ENCODE assay signal across 8 mouse cellular contexts in genomic region chr9:82976936-82977335, GRCm38 (mm10). TPM values are rescaled to one million over a fixed set of nuclear protein-coding genes. Genes with fewer than 3 reads are reported as not detected.
A peak's percentile ranks its signal among the peaks of the same experiment; 100 is the strongest.
DNase-seq lines count a peak whose midpoint lies in the region; ATAC-seq and TF ChIP-seq lines count a peak whose summit lies in the region.

No protein-coding gene starts in this region.

- H3K4me3 ChIP-seq in lung, embryonic 15.5 days = peak overlapping the region; percentile 94; the same call in 1 of the 2 replicates
- peak overlapping the region; percentile 26 for H3K4me3 ChIP-seq in bone marrow macrophage, adult 2 months (ENCODE audit: insufficient read depth, low read length)
- peak overlapping the region; percentile 84 for H3K4me3 ChIP-seq in forebrain, embryonic 12.5 days (replicated peaks)
- peak overlapping the region; percentile 96 for H3K4me3 ChIP-seq in hindbrain, postnatal 0 days (ENCODE audit: low read length)
- H3K4me3 ChIP-seq in liver, embryonic 16.5 days (ENCODE audit: low read depth, low read length) = no peak overlapping the region

- peaks cover 12% of the 10 kb centered on the region for H3K4me1 ChIP-seq in lung, embryonic 15.5 days
- peaks cover 15% of the 10 kb centered on the region for H3K4me1 ChIP-seq in bone marrow macrophage, adult 2 months (ENCODE audit: control insufficient read depth, insufficient read depth, low read length)
- peaks cover 12% of the 10 kb centered on the region for H3K4me1 ChIP-seq in forebrain, embryonic 12.5 days
- no peaks in the 10 kb centered on the region for H3K4me1 ChIP-seq in hindbrain, postnatal 0 days (ENCODE audit: insufficient read depth, low read length)
- H3K4me1 ChIP-seq in liver, embryonic 16.5 days (ENCODE audit: control insufficient read depth, low read depth, low read length) = peaks cover 8% of the 10 kb centered on the region

- WGBS in lung, embryonic 15.5 days = 25% methylated on average over 5 of the region's 5 CpGs
- WGBS in forebrain, embryonic 12.5 days = 6% methylated on average over 5 of the region's 5 CpGs
- WGBS in hindbrain, postnatal 0 days = 12% methylated on average over 5 of the region's 5 CpGs
- 39% methylated on average over 5 of the region's 5 CpGs for WGBS in liver, embryonic 16.5 days (ENCODE audit: insufficient replicate concordance)

- H3K4me2 ChIP-seq in lung, embryonic 15.5 days = peak overlapping the region; percentile 59
- H3K4me2 ChIP-seq in forebrain, embryonic 12.5 days = peak overlapping the region; percentile 60
- peak overlapping the region; percentile 70 for H3K4me2 ChIP-seq in hindbrain, postnatal 0 days (ENCODE audit: low read depth, low read length)
- peak overlapping the region; percentile 80; the same call in 1 of the 2 replicates for H3K4me2 ChIP-seq in liver, embryonic 16.5 days (ENCODE audit: low read depth, low read length)

- no peaks in the 10 kb centered on the region for H3K36me3 ChIP-seq in lung, embryonic 15.5 days
- no peaks in the 10 kb centered on the region for H3K36me3 ChIP-seq in forebrain, embryonic 12.5 days (replicated peaks)
- H3K36me3 ChIP-seq in hindbrain, postnatal 0 days (ENCODE audit: insufficient read depth, low read length) = no peaks in the 10 kb centered on the region
- H3K36me3 ChIP-seq in liver, embryonic 16.5 days (ENCODE audit: control insufficient read depth, insufficient read depth) = no peaks in the 10 kb centered on the region

- TF ChIP-seq POLR2A in bone marrow macrophage, adult 2 months (IDR thresholded peaks at IDR 0.05; ENCODE audit: borderline replicate concordance, low read depth, low read length) = no peak

- H3K9ac ChIP-seq in lung, embryonic 15.5 days = no peak overlapping the region
- peak overlapping the region; percentile 47; the same call in 1 of the 2 replicates for H3K9ac ChIP-seq in forebrain, embryonic 12.5 days
- H3K9ac ChIP-seq in hindbrain, postnatal 0 days (replicated peaks; ENCODE audit: low read length) = peak overlapping the region; percentile 41
- H3K9ac ChIP-seq in liver, embryonic 16.5 days (ENCODE audit: low read depth, low read length) = peak overlapping the region; percentile 39; the same call in 1 of the 2 replicates

- H3K27ac ChIP-seq in lung, embryonic 15.5 days = no peak overlapping the region
- peak overlapping the region; percentile 50 for H3K27ac ChIP-seq in bone marrow macrophage, adult 2 months (ENCODE audit: insufficient read depth, low read depth, low read length)
- H3K27ac ChIP-seq in forebrain, embryonic 12.5 days = 0 out of 2 replicates have a peak overlapping the region, but pooled peaks have one; percentile 13
- peak overlapping the region; percentile 100 for H3K27ac ChIP-seq in hindbrain, postnatal 0 days
- no peak overlapping the region for H3K27ac ChIP-seq in liver, embryonic 16.5 days (ENCODE audit: low read length)

- no peak for DNase-seq in lung, postnatal 14 days
- peak; percentile 64 for DNase-seq in hindbrain, postnatal 0 days (ENCODE audit: low spot score)
- no peak for DNase-seq in spleen, adult 12 weeks (ENCODE audit: low spot score)
- no peak for DNase-seq in urinary bladder, postnatal 4 days (ENCODE audit: low spot score in 2 of 2)

- H3K27me3 ChIP-seq in lung, embryonic 15.5 days = no peaks in the 10 kb centered on the region
- no peaks in the 10 kb centered on the region for H3K27me3 ChIP-seq in forebrain, embryonic 12.5 days
- no peaks in the 10 kb centered on the region for H3K27me3 ChIP-seq in hindbrain, postnatal 0 days (ENCODE audit: insufficient read depth, low read length)
- H3K27me3 ChIP-seq in liver, embryonic 16.5 days (ENCODE audit: control insufficient read depth, insufficient read depth, low read depth, low read length) = no peaks in the 10 kb centered on the region

- H3K9me3 ChIP-seq in lung, embryonic 15.5 days = no peaks in the 10 kb centered on the region
- no peaks in the 10 kb centered on the region for H3K9me3 ChIP-seq in forebrain, embryonic 12.5 days
- no peaks in the 10 kb centered on the region for H3K9me3 ChIP-seq in hindbrain, postnatal 0 days (ENCODE audit: low read length)
- H3K9me3 ChIP-seq in liver, embryonic 16.5 days (replicated peaks; ENCODE audit: control insufficient read depth, low read length) = no peaks in the 10 kb centered on the region

- TF ChIP-seq CTCF in bone marrow macrophage, adult 2 months (IDR thresholded peaks at IDR 0.05; ENCODE audit: low read depth, low read length) = no peak
- TF ChIP-seq CTCF in hindbrain, postnatal 0 days (IDR thresholded peaks at IDR 0.05; ENCODE audit: low read depth) = no peak

- no peak for ATAC-seq in lung, embryonic 15.5 days (ENCODE audit: borderline replicate concordance, extremely low read depth, low FRiP score, low TSS enrichment)
- no peak for ATAC-seq in forebrain, embryonic 12.5 days (ENCODE audit: low FRiP score)
- ATAC-seq in hindbrain, postnatal 0 days = no peak
- ATAC-seq in liver, embryonic 16.5 days (ENCODE audit: low read depth) = no peak

RNA-seq across cellular contexts. Expression of gene Phip, which starts 1.6 kb away (rescaled TPM):
- polyA plus RNA-seq in lung, embryonic 15.5 days (2015; fragmentation: Nextera tagmentation; extraction: Ambion mirVana) = 76.2 and 84.3 TPM in 2 replicates
- 40.3 and 46.6 TPM in 2 replicates for polyA plus RNA-seq in bone marrow macrophage, adult 2 months (2012; ENCODE audit: insufficient read depth, insufficient read length, missing spikeins)
- polyA plus RNA-seq in forebrain, embryonic 12.5 days (2016; fragmentation: Nextera tagmentation; extraction: Ambion mirVana) = 173 and 176 TPM in 2 replicates
- 43.7 and 56.9 TPM in 2 replicates for total RNA-seq in hindbrain, postnatal 0 days (2014; rRNA removed)
- polyA plus RNA-seq in hindbrain, postnatal 0 days (2015; fragmentation: Nextera tagmentation; extraction: Ambion mirVana) = 49.7 and 51.0 TPM in 2 replicates
- 19.6 and 21.7 TPM in 2 replicates for polyA plus RNA-seq in liver, embryonic 16.5 days (2015; fragmentation: Nextera tagmentation; extraction: Ambion mirVana)

Comparison
In these comparisons a context has a peak if more than half of its experiments do, and no peak if none do; other contexts are left out.
1. H3K27ac ChIP-seq: peak in bone marrow macrophage, adult 2 months (single experiment), forebrain, embryonic 12.5 days (single experiment) and hindbrain, postnatal 0 days (single experiment); none in lung, embryonic 15.5 days (single experiment) and liver, embryonic 16.5 days (single experiment).
2. Peak in every context shown above with its lines, with median percentiles within 50 percentile points of each other: H3K4me2 ChIP-seq.